Mouse (Mus musculus) frontal cortex, postnatal 25 days (tissue): ENCODE measurements at regions not wholly inside any gene's neighbourhood (a gene's known extent, or its start where the extent isn't known, plus 50 kb on each side); places are given as distances from the start of the nearest gene placed in this dataset.

Experiments used
- DNase-seq, 2 experiments: peaks; one replicate each; pipeline ENCODE4 v3.0.0; 2022; ENCODE audit warnings: low spot score in 2 of 2

DNA sequence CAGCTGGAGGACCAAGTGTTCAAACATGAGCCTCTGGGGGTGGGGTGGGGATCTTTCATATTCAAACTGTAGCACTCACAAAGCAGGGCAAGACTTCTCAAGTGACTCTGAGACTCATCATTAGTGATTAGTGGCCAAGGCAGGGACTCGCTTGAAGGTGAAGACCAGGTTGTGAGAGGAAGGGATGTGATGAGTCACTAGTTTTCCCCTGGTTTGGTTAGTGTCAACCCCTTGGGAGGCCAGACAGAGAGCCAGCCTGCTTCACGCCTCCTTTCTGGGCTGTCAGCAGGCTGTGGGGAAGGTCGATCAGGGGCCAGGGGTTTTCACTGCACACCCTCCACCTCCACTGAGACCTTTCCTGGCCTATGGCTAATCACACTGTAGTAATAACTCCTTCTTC lies 65.2 kb downstream of the Slc30a10 start:
- no peak for DNase-seq

DNA sequence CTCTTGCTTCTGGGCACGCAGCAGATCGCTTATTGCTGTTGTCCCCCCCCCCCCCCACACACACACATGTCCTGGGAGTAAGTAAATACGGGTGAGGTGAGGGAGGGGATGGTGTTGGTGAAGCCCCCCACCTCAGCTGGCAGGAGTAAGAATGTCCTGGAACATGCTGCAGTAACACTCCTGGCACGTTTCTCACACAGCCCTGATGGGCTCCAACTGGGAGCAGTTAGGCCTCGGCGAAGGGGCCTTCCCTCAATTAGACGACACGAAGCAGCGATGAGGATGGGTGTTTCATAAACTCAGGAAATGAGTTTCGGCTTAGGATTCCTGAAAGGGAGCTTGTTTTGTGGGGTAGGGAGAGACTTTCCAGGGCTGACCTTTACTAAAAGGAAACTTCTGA lies 69.4 kb downstream of the Slc30a10 start:
- no peak for DNase-seq

DNA sequence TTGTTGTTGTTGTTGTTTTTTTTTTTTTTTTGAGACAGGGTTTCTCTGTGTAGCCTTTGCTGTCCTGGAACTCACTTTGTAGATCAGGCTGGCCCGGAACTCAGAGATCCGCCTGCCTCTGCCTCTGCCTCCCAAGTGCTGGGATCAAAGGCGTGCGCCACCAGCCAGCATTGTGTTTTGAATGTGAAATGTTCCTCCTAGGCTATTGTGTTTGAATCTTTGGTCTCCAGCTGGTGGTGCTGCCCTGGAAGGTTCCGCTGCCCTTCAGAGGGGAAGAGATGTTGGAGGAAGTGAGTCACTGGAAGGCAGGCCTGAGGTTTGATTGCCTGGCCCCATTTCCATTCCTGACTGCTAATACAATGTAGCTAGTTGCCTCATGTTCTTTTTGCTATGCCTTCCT lies 78.8 kb downstream of the Slc30a10 start:
- DNase-seq = no peak

DNA sequence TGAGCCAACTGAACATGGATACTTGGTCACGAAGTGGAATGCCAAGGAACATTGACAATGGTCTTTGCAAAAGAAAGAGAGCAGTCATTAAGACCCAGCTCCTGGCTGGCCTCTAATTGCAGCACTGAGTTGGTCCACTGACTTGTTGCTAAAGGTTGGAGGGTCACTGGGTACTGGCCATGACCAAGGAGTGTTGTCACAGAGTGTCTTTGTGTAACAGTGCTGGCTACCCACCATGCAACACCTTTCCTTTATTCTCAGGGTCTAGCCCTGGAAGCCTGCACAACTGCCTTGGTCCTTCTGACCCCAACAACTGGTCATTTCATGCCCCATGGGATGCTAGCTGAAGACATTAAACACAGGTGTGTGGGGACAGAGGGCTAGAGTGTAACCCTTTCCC lies 79.5 kb downstream of the Slc30a10 start:
- DNase-seq = no peak

DNA sequence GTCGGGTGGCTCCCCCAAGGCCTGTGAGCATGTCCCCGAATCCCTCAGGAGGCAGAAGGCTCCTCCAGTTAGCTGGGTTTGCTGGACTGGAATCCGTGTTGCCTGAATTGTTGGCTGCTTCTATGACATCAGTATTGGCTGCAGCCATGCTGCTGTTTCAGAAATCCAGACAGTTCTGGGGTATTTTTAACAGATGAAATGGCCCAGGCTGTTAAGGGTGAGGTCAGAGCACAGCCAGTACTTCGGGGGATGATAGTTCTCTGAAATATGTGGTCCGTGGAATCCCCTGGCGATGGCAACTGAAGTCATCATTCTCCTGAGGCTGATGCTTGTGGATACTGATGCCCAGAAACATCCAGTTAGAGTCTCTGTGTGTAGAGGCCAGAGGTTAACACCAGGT lies 80.7 kb downstream of the Slc30a10 start:
- no peak for DNase-seq

DNA sequence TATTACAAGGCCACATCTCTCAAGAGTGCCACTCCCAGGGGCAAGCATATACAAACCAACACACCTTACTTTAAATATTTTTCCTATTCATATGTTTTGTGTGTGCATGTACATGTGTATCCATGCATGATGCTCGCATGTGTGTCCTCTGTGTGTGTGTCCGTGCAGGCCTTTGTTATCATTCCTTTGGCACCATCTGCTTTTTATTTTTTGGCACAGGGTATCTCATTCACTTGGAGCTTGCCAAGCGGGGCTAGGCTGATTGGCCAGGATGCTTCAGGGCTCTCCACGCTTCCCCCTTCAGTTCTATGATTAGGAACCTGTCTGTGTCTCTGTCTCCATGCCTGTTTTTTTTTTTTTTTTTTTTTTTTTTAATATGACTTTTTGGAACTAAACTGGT lies 82.6 kb downstream of the Slc30a10 start:
- DNase-seq = no peak

DNA sequence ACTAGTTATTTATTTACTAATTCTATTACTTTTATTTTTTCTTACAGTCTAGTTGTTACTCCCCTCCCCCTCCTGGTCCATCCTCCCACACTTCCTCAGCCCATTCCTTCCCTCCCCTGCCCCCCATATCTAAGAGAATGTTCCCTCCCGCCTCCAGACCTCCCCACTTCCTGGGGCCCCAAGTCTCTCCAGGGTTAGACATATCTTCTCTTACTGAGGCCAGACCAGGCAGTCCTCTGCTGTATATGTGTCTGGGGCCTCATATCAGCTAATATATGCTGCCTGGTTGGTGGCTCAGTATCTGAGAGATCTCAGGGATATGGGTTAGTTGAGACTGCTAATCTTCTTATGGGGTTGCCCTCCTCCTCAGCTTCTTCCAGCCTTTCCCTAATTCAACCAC lies 84.8 kb downstream of the Slc30a10 start:
- DNase-seq = no peak

DNA sequence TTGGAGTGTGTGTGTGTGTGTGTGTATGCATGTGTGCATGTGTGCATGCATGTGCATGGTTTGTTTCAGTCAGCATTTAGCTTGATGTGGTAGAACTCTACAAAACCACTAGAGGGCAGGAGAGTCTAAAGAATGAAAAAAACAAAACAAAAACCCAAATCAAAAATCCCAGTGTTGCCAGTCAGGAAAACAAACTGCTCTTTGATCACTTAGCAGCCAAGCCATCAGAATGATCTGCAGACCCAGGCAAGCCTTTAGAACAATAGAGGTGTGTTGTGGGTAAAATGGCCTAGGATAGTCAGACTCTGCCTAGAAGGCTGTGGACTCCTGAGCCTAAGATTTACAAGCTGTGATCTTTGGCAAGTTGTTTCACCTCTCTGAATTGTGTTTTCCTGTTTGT lies 91.7 kb downstream of the Slc30a10 start:
- no peak for DNase-seq

DNA sequence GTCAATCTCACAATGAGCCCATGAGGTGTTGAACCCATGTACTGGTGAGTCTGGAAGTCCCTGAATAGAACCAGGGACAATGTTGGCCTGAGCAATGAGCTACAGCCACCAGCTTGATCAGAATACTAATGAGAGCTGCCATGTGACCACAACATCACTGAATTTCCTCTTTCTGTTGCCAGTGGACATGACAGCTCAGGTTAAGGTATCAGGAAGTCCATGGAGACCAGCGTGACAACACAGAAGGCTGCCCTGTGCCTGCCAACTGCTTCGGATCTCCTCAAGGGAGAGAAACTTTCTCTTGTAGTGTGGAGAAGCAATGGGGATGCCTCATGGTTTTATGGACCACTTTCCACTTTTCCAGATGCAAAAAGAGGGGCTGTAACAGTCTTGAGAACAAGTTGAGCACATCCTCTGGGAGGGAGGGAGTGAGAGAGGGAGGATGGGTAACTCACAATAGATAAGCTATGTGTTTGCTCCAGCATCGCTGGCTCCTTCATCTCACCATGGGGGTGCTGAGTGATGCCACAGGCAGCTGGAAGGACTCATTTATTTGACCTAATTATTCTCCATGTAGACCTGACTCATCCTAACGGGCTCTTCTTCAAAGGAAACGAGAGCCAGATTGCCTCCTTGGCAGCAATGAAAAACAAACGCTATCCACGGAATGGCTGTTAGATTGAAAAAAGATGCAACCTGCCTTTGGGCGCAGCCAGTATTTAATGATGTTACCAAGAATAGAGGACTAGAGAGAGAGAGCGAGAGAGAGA lies 118.3 kb downstream of the Slc30a10 start:
- DNase-seq = peak in 1 of 2 experiments; percentile 5

DNA sequence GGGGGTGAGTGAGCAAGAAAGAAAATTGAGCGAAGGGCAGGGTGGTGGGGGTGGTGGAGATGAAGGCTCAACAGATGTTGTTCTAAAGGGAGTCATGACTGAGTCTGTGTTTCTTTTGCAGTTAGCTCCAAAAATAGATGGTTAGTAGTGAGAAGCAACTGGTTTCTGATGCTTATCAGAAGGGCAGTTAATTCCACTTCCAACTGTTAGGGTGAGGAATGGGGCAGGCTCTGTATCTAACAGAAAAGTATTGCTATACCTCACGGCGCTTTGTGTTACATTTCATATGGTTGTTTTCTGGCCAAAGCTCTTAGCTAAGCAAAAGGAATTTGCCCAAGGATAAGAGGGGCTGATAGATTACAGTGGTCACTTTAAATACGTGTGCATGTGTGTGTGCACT lies 120.3 kb downstream of the Slc30a10 start:
- no peak for DNase-seq

DNA sequence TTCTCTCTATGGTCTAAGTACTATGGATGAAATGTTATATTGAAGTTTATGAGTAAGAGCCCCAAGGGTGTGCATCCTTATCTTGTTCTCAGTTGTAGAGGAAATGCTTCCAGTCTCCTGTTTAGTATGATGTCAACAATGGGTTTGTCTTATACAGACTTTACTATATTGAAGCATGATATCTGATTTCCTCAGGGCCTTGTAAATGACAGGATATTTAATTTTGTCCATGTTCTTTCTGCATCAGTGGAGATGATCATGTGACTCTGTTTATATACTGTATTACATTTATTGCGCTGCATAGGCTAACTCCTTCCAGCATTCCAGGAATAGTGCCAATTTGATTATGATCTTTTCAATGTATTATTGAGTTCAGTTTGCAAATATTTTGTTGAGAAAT lies 125.2 kb downstream of the Slc30a10 start:
- DNase-seq = no peak

DNA sequence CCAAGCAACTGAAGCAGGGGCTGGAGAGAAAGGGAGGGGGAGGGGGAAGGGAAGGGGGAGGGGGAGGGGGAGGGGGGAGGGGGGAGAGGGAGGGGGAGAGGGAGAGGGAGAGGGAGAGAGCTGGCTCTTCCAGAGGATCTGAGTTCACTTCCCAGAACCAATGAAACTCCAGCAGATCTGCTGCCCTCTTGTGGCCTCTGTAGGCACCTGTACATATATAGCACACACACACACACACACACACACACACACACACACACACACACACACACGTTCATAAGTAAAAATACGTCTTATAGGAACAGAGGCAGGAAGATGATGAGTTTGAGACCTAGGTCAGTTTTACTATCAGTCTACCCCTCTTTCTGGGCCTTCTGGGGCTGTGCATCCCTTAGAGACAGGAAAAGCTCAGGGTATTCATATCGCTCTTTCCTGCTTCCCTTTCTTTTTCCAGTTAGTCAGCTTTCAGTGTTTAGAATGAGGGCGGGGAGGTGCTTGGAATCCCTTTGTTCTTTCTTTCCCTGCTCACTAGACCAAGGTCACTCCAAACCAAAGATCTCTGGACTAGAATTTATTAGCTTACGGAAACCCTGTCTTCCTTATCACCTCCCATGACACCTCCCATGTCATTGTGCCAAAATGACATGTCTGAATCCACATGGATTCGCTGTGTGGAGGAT lies 130.7 kb downstream of the Slc30a10 start:
- DNase-seq = no peak

DNA sequence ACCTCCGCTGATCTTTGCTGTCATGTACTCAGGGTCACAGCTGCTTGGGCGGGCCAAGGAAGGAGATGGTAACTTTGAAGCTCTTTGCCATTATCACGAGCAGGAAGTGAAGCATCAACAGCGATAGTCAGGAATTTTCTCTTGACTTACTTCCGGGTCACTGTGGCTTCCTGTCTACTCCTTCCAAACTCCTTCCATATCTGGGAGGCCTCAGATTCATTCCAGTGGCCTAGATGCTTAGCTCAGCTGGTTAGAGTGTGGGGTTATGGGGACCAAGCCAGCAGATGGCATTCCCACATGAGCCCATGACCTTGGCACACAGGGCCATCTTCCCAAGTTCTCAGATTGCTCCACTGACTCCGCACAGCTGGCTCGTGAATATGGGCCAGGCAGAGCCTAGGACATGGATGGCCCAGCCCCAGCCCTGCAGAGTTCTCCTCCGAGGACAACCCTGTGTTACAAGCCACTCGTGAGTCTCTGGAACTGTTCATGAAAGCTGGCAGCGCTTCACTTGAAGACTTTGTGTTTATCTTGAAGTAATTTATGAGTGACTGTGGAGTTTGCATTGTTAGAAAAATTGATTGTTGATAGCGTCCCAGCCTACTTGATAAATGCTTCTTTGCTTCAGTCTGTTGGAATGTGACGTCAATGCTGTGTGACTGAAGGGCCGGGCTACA lies 133.2 kb downstream of the Slc30a10 start:
- no peak for DNase-seq

DNA sequence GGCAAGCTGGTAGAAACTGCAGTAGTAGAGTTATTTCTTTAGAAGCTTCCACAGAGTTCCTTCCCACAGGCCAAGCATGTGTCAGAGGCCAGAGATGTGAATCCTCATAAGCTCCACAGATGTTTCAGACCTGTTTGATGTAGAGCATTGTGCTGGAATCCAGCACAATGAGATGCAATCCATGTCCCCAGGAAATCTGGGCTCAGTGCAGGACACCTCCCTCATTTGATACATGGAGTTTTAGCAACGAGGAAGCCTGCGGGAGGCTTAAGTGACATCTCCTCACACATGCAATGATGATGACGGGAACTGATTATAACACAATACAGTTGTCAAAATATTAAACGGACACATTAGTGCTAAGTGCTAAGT lies 133.7 kb downstream of the Slc30a10 start:
- DNase-seq = no peak

DNA sequence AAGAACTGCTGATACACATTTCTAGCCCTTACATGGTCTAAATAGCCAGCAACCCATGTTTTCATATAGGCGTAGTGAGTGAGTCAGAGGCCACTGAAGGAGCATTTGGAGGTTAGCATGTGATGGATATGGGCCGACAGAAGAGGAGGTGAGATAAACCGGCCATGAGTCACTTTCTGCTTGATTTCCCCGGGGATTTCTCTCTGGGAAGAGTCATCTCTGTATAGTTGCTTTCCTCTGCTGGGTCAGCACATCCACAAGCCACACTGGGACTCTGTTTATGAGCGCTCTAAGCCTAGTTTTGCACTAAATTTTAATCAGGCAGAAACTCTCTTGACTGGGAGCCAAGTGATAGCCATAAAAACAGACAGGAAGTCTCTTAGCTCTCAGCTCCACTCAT lies 142.2 kb downstream of the Slc30a10 start:
- DNase-seq = no peak

DNA sequence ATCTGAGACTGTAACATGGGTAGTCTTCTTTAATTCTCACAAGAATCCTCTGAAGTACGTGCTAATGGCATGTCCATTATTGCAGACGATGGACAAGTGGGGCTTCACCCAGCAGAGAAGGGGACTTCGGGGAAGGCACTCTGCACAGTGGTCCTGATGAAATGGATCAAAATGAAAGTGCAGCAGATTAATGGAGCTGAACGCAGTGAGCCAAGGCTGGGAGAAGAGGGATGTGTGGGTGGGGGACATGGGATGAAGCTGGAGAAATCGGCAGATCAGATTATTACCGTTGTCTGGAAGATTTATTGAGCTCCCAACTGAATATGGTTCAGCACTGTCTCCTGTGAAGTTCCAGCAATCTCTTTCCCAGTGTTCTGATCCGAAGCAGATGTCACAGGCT lies 143.9 kb downstream of the Slc30a10 start:
- DNase-seq = no peak

DNA sequence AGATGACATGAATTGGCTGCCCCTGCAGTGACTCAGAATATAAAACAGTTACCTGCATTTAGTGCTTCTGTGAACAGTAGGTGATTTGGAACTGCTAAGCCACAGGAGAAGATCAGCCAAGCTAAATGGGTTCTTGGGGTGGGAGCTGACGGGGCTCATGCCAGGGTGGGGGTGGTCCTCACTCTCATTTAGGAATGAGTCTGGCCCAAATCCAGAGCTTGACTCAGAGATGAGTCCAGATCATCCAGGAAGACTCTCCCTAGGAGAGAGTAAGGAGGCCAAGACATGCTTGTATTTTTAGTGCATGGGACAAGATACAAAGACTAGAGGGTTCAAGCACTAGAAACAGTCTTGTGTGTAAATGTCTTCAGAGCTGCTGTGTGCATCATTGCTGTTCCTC lies 146.5 kb downstream of the Slc30a10 start:
- no peak for DNase-seq

DNA sequence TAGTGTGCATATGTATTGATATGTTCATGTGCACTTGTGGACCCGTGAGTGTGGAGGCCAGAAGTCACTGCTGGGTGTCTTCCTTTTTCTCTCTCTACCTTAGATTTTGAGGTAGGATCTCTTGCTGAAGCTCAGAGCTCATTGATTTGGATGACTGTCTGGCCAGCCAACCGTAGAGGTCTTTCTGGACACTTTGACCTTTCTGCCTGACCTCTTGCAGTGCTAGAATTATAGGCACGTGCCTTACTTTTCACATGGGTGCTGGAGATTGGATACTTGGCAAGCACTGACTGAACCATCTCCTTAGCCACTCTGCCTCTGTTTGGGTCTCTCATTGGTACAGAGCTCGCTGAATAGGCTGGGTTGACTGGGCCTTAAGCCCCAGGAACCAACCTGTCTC lies 151.3 kb downstream of the Slc30a10 start:
- DNase-seq = no peak

DNA sequence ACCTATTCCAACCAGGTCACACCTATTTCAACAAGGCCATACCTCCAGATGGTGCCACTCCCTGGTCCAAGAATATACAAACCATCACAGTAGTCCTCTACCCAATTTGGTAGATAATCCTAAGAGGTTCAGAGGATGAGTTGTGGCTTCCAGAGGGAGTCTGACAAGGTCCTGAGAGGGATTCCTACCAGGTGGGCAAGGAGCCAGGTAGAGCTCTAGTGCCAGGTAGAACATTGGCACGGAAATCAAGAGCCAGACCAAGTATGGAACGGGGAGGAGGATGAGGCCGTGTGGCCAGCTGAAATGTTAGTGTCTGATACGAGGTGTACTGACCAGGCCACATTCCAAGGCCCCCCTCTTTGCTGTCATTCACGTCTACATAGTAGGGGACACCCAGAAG lies 153.0 kb downstream of the Slc30a10 start:
- DNase-seq = no peak

DNA sequence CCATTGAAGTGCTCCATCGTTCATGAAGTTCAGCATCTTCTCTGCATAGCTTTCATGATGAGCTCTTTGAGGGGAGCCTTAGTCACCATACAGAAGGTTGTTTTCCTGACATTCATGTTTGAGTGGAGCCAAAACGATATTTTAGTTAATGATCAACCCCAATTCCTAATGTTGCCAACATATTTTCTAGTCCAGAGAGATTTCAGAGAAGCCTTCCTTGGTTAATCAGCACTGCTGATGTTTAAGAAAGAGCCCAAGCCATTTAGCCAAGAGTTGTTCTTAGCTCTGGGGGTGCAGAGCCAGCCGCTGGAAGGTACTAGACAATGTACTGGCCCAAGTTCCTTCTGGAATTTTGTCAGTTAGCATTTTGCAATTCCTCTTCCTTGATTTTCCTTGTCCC lies 153.8 kb downstream of the Slc30a10 start:
- no peak for DNase-seq

DNA sequence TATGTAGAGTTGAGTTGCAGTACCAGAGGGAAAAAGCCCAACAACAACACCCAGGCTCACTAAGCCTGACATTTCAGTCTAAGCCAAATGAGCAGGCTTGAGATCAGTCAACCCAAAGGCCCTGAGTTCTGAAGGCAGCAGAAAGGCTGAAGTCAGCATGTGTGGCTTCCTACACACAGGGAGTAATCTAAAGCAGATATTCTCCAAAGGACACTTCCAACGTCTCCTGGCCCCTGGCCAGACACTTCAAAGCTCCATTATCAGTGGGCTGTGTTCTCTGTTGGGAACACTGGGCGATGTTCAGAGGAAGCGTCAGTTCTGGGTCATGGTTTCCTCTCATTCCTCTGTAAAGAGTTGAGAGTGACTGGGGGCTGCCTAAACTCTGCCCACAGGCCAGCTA lies 155.9 kb downstream of the Slc30a10 start:
- peak in 1 of 2 experiments; percentile 4 for DNase-seq

DNA sequence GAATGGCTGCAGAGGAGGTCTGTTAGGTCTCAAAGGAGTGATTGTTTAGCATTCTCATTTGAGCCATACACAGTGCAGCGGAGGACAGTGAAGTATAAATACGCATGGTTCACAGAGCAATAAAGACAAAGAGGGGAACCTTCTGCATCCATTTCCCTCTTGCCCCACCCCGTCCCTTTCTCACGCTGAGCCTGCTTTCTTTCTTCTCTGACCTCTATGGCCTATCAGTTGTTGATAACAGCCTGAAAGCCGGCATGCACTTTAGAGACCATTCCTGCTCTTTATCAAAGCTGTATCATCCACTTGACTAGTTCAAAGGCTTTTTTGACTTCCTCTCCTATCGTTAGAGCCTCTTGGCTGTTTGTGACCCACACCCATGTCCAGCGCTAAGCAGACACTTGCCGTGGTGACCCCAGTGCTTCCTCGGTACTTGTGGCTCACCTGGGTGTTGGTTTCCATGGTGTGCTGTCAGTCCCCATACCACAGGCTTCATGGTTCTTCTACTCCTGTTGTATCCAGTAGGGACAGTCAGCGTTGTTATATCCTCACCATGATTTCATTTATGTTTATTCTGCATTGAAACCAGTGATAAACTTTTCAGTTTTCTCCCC lies 161.3 kb downstream of the Slc30a10 start:
- DNase-seq = no peak

DNA sequence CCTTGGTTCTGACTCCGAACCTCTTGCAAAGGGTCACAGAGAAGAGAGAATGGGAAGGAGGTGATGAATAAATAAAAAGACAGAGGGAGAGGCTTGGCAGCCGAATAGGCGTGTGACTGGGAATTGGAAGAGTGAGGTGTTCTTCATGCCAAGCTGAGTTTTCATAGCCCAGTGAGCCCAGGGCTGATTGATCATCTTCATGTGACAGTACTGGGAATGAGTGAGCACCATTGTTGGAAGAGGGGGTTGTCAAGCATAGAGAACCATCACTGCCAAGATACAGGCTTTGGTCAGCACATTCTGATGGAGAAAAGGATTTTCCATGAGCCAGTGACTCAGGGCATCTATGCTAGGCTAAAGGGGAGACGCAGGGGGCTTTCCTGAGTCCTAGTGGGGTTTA lies 163.0 kb downstream of the Slc30a10 start:
- no peak for DNase-seq
